Mouse (Mus musculus): ENCODE data around the gene Map4k3. TPM values are rescaled to one million over a fixed set of nuclear protein-coding genes. Genes with fewer than 3 reads are reported as not detected.
"Not testable (repeated sequence)": the region's sequence is repeated elsewhere in the genome, so short reads cannot be mapped to it uniquely, and the experiment has no call there.

The Map4k3 gene
- polyA plus RNA-seq, 1 experiment: 41.4 TPM

DNA sequence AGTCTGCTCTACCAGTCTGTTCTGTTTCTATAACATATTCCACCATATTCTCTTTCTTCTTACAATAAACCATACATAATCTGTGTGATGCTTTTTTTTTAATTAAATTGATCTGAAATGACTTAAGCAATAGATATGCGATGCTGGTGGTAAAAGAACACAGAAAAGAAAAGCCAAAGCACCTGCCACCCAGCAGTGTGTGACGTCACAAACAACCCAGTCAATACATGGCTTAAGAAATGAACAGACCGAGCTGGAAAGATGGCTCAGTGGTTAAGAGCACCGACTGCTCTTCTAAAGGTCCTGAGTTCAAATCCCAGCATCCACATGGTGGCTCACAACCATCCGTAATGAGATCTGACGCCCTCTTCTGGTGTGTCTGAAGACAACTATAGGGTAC, 2.0 kb upstream of the Map4k3 start:
- not testable (repeated sequence) for DNase-seq (ENCODE audit: extremely low spot score in 1 of 2, low spot score in 1 of 2)

DNA sequence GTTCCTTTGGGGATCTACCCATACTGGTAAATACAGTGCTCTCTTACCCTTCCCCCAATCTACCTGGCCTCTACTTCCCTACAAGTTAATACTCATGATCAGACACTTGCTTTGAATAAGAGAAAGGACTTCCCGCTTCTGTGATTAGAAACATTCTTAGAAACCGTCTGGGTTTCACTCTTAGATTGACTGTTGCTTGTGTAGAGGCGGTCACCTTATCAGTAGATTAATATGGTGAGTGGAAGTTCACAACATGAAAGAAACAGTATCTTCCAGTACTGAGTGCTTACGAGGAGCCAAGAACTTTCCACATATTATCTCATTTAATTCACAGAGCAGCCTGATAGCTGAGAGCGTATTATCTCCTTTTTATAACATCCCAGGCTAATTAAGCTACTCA, 1.5 kb upstream of the Map4k3 start:
- no peak for DNase-seq (ENCODE audit: extremely low spot score in 1 of 2, low spot score in 1 of 2)

DNA sequence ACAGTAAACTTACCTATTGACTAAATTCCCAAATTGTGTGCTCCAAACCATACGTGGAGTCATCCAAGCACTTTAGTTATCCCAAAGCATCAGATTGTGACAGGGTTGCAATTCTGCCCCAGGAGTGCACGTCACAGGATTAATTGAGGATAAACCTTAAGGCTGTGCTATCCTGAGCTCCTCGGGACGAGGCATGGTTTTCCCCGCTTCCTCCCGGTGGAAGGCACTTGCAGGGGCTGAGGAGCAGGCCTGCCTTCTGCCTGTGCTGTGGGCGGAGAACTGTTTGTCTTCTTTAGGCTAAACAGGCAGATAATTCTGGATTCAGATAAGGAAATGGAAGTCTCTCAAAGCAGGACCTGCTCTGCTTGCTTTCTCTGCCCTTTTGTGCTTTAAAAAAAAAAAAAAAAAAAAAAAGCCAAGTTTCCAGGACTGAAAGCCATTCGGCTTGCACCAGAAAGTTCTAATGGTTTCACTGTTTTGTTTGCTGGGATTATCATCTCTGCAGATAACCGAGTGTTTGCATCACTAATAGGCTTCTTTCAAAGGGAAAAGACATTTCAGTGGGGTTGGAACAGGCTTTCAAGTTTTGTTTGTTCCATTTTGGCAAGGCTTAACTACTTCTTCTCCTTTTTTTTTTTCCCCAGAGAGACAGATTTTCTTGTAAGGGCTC, 930 bp upstream of the Map4k3 start:
- no peak for DNase-seq (ENCODE audit: extremely low spot score in 1 of 2, low spot score in 1 of 2)

DNA sequence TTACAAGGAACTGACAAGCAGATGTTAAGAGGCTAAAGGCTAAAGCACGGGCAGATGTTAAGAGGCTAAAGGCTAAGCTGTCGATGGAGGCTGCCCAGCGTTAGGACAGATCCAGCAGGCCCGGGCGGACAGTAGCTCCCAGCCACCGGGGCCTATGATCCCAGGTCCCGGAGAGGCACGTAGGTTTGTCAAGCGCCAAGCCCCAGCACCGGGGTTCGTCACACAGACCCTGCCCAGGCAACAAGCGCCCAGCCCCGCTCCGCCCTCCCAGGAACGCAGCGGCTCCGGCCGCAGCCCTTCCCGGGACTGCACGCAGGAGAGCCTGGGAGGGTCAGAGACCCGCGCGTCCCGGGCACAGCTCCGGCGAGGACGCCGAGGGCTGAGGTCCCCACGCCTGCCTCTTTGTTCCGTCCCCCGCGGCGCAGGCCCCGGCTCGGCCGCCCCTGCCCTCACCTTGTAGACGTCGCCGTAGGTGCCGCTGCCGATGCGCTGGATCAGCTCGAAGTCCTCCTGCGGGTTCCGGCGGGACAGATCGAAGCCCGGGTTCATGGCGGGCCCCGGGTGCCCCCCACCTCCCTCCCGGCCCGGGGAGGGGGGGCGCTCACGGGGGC, 839 bp downstream of the Map4k3 start:
- DNase-seq (ENCODE audit: extremely low spot score in 1 of 2, low spot score in 1 of 2): no peak

DNA sequence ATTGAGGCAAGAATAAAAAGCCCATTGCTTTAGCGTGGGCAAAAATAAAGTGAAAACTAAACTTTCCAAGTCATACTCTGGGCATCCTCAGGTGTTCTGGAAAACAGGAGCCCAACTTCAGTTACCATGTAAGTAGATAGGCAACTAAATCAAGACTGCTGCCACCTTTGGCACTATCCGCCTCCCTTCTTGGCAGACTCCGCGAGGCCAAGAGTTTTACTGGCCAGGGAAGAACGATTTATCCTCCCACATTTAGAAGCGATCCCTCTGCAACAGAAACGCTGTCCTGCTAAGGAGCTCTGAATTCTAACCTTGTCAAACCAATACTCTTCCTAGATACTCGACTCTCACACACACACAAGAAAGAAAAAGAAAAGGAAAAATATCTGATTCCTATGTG, 1.5 kb downstream of the Map4k3 start:
- DNase-seq (ENCODE audit: extremely low spot score in 1 of 2, low spot score in 1 of 2): peak in 1 of 2 experiments; percentile 42

DNA sequence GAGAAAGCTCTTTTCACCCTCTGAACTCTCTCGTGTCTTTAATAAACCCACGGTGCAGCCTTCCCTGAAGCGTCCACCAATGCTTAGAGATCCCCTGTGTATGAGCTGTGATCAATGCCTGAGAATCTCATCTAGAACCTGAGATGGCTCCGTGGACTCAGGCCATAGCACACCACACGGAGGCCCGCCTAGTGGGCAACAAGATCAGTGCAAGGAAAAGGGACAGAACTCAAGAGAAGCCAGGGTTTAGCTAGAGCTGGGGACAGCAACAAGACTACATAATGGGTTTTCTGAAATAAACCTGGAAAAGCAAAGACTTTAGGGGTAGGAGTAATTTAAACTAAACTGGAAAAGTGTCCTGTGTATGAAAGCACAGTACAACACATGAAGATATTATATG, 5.2 kb downstream of the Map4k3 start:
- DNase-seq (ENCODE audit: extremely low spot score in 1 of 2, low spot score in 1 of 2): no peak

DNA sequence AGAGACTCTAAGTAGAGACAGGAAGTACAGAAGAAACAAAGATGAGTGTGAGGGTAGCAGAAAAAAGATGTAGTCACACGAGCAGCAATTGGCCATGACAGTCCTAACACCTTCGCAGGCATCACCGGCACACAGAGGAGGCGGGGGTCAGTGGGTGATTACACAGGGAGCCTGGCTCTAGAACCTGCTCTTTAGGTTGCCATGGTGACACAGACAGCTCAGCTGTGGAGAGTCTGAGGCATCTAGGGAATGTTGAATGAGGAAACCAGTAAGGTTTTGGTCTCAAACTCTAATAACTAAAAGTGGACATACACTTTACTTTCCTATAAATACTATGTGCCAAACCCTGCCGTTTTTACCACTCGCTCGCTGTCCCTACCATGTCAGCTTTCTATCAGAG, 6.6 kb downstream of the Map4k3 start:
- DNase-seq (ENCODE audit: extremely low spot score in 1 of 2, low spot score in 1 of 2): no peak

DNA sequence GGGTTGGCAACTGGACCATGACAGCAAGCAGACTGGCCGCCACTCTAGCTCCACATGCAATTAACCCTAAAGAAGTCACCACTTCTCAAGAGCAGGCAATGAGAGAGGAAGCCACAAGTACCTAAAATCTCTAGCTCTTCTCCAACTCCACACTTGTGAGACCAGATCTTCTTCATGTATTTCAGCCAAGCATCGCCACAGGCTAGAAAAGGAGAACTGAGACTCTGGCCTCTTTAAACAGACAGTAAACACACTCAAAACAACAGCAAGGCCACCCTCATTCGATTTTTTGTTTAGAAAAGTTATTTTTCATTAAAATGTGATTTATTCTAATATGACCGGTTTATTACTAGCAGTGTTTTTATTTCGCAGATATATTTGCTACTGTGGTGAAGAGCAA, 9.0 kb downstream of the Map4k3 start:
- DNase-seq (ENCODE audit: extremely low spot score in 1 of 2, low spot score in 1 of 2): no peak

DNA sequence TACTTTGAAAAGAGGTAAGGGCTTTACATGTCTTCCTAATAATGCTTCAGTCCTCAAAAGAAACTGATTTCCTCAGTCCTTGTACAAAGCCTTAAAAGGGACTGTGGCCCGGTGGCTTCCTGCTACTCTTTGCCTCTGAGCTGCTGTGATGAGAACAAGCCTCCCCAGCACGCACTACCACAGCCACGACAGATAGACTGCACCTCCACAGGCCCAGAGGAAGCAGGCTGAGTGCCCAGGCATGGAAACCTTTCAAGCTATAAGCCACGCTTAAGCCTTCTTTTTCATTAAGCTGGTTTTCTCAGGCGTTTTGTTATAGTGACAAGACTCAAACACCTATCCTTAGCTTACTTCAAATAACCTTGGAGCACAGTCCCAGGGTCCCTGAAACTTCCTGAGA, 10.0 kb downstream of the Map4k3 start:
- DNase-seq (ENCODE audit: extremely low spot score in 1 of 2, low spot score in 1 of 2): no peak

DNA sequence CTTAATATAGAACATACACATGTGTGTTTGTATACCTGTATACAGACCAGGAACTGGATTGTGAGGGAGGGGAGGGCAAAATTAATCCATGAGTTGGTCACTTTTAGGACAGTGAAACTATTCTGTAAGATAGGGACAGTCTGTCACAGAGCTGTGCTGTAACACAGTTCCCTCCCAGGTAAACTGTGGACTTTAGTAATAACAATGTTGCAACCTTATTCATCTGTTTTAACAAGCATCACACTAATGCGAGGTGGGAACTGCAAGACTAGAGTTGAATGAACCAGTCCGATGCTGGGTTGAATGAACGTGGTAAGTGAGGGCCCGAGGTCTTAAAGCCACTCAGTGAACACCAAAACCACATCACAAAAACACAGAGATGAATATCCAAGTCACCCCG, 14.7 kb downstream of the Map4k3 start:
- DNase-seq (ENCODE audit: extremely low spot score in 1 of 2, low spot score in 1 of 2): no peak

DNA sequence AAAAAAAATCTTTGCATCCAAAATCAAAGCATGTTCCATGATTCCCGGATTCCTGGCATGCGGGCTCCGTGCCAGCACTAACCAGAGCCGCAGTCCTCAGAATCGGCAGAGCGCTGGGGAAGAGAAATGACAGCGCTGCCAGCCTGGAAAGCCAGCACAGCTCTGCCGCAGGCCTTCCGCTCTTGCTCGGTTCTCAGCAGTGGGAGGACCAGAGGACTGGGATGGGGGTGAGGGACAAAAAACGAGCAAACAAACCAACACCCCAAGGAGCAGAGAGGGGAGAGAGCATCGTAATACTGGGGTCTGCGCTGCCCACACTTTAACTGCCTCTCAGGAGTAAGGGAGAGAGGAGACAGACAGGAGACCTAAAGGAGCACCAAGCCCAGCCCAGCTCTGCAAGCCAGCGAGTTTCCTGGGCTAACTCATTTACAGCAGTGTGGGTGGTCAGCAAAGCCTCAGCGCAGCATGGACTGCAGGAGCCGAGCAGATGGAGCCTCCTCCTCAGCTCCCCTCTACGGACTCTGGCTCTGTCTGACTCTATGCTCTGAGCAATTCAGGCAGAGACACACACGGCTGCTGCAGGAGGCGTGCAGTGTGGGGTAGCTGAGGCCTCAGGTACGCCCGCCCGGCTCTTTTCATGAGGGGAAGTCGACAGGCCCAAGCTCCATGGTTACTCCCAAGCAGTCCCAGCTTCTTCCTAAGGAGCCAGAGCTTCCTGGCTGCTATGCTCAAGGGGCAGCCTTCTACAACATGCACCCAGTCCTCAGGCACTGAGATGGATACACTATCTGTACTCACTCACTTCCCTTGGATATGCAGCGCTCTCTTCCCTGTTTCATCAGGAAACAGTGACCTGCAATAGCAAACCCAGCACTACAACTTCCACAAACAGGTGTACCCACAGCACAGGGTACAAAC, 18.1 kb downstream of the Map4k3 start:
- DNase-seq (ENCODE audit: extremely low spot score in 1 of 2, low spot score in 1 of 2): peak; percentile 75 to 76

DNA sequence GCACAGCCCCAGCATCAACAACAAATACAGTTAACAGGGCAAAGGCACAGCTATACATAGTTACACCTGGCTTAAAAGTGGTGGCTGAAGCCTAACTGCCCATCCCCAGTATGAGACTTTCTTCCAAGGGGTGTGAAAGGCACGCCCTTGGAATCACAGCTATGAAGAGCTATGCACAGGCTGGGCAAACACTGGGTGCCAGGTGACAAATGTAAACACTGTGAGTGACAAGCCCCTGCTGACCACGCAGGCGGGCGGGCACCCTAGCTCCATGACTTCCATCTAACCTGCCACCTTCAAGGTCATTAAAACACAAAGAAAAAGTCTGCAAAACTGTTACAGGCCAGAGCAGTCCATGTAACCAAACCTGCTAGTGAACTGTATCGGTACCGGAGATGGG, 19.5 kb downstream of the Map4k3 start:
- DNase-seq (ENCODE audit: extremely low spot score in 1 of 2, low spot score in 1 of 2): no peak

DNA sequence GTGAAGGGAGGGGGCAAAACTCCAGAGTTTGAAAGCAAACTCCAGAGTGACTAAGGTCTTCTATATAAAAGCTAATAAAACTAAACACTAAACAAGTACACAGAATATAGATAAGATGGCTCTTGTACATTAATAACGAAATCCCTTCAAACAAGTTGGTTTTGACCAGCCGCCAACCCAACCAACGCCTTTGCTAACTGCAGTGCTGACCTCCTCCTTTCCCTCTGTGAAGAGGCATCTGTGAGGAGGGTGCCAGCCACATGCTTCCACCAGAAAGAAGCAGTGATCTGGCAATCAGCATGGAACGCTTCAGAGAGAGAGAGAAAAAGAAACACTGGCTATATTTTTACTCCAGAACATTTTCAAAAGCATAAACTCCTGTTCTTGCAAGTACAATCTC, 21.1 kb downstream of the Map4k3 start:
- DNase-seq (ENCODE audit: extremely low spot score in 1 of 2, low spot score in 1 of 2): peak; percentile 28 to 62

DNA sequence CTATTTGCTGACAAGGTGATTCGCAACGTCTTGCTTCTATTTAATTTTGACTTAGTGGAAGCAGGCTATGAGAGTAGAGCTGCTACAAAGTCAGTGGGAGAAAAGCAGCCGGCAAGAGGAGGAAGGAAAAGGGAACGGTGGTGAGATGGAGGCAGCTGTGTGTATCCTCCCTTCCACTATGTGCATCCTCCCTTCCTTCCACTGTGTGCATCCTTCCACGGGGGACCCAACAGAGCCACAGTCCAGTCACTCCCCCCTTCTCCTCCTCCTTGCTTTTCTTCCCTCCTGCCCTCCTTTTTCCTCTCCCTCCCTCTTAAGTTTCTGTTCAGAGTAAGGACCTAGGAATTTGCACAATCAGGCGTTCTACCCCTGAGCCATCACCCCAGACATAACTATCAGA, 21.7 kb downstream of the Map4k3 start:
- no peak for DNase-seq (ENCODE audit: extremely low spot score in 1 of 2, low spot score in 1 of 2)

DNA sequence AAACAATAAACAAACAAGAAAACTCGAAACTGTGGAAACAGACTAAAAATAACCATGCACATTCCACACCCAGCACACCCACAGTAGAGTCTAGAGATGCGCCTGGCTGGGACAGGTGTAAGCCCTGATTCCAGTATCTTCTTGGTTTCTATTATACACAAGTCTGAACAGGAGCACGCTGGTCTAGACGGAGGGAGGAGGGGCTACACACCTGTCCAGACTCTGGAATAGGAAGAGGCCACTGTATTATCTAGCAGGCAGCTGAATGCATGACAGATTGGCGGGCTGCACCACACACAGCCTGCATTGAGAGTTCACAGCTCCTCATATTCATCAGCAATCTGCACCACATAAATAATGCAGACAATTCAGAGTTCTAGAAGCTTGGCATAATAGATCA, 26.6 kb downstream of the Map4k3 start:
- no peak for DNase-seq (ENCODE audit: extremely low spot score in 1 of 2, low spot score in 1 of 2)

DNA sequence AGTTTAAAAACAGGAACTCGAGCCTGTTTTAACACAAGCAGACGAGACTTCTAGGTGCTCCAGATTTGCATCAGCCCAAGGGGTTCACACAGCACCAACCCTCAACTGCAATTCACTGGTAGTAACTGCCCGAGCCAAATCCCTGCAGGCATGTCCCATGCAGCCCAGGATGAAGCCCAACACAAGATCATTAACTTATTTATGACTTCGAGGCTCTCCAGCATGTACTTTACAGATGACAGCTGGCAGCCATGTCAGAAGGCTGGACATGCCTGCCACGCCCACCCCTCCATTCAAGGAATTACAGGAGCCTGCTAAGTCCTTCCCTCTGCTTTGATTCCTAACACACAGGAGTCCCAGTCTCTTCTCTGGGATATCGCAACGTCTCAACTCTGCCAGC, 29.4 kb downstream of the Map4k3 start:
- DNase-seq (ENCODE audit: extremely low spot score in 1 of 2, low spot score in 1 of 2): no peak

DNA sequence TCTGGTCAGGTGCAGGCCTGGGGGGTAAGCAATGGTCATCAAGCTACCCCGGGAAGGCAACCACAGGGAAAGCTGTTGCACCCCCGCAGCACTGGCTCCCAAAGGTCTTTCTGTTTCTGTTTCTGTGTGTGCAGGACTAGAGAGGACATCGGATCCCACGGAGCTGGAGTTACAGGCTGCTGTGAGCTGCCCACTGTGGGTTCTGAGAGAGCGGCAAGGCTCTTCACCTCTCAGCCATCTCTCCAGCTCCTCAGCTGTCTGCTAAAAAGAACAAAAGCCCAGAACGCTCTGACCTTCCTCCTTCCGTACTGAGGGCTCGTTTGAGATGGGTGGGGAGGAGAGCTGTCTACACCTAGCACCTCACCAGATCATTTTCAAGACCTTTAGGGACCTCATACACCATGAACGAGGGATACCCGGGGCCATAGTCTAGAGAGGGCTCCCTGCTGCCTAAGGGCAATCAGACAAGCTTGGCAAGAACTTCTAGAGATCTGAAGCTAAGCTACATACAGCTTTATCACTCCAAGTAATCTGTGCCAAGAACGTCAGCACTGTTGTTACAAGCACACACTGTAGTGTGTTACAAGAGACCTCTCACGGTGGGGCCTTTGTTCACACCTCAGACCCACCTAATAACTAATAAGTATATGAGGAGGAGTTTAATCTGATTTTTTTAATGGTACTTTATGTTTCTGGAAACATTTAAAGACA, 29.9 kb downstream of the Map4k3 start:
- no peak for DNase-seq (ENCODE audit: extremely low spot score in 1 of 2, low spot score in 1 of 2)

DNA sequence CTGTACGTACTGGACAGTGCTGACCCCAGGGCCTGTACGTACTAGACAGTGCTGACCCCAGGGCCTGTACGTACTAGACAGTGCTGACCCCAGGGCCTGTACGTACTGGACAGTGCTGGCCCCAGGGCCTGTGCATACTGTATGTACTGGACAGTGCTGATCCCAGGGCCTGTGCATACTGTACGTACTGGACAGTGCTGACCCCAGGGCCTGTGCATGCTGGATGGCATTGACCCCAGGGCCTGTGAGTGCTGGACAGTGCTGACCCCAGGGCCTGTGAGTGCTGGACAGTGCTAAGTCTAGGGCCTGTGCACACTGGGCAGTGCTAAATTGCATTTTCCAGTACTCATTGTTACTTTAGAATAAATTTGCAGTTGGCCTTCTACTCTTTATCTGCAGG, 31.3 kb downstream of the Map4k3 start:
- DNase-seq (ENCODE audit: extremely low spot score in 1 of 2, low spot score in 1 of 2): no peak

DNA sequence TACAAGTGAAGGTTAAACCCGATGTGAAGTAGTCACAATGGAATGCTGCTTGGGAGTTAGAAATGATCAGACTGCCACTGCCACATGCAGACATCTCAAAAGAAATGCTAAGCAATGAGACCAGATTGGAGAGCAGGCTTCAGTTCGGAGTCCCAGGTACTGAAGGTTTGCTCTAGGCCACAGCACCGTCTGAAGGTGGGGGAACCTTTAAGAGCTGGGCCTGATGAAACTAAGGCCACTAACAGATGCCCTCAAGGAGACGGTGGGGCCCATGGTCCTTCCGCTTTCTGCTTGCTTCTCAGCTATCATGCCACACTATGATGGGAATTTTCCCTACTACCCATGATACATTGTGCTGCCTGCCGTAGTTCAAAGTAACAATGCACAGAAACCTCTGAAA, 32.1 kb downstream of the Map4k3 start:
- no peak for DNase-seq (ENCODE audit: extremely low spot score in 1 of 2, low spot score in 1 of 2)

DNA sequence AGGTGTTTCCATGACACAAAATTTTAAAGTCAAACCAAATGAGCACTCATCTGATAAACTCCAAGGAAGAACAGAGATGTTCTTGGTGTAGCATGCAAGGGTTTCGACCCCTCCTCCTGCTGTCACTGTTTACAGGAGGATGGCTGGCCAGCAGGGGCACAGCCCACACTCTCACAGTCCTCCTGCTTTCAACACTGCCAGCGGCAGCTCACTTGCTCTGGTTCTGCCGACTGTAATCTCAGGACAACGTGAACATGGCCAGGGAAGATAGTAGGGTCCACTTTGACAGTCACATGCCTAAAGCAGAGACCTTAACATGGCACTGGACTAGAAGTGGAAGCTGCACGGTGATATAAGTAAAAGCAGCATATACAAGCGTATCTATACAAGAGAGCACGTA, 34.6 kb downstream of the Map4k3 start:
- DNase-seq (ENCODE audit: extremely low spot score in 1 of 2, low spot score in 1 of 2): no peak

DNA sequence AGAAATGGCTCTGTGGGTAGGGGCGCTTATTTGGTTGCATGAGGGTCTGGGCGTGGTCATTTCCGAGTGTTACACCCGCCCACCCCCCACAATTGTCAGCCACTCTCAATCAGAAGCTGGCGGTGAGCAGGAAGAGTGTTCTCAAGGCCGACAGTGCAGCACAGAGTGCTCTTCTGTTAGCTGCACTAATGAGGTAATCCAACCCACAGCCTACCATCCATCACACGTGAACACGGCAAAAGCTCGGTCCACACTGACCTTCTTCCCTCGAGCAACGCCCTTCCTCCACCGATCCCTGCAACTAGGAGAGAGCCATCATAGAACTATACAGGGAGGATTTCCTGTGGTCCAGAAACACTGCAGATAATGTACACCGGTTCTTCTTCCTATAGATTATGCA, 36.1 kb downstream of the Map4k3 start:
- no peak for DNase-seq (ENCODE audit: extremely low spot score in 1 of 2, low spot score in 1 of 2)

Measured in frontal cortex, adult 2 months (tissue).